Mouse (Mus musculus) liver, embryonic 14.5 days (tissue): ENCODE data around the gene Sec63.

Experiments
- CTCF ChIP-seq: IDR thresholded peaks from 2 replicates; pipeline ENCODE4 v1.5.1; 2016; ENCODE audit warnings: antibody characterized with exemption, low read depth, control low read depth
- EP300 ChIP-seq: IDR thresholded peaks from 2 replicates; pipeline ENCODE4 v1.6.1; 2016; ENCODE audit warnings: antibody characterized with exemption, low read depth

GRCm38 (mm10) chr10:42879682-42880081, 118.4 kb downstream of the Sec63 start:
- TF ChIP-seq CTCF (no peak), EP300 (no peak)
